Comparison of ENCODE assay signal across 15 mouse cellular contexts in genomic region chr16:30234636-30235546, GRCm38 (mm10). TPM values are rescaled to one million over a fixed set of nuclear protein-coding genes. Genes with fewer than 3 reads are reported as not detected.
DNase-seq lines count a peak whose midpoint lies in the region; ATAC-seq and TF ChIP-seq lines count a peak whose summit lies in the region.
"Had no signal": no experiment of that assay in that cellular context is flagged by ENCODE, and none has a peak within 500 bp of the region (broad histone marks: within the 10 kb centered on the region; RNA-seq: fewer than 3 reads in every experiment).

No protein-coding gene starts in this region.

- H3K9ac ChIP-seq in forebrain, embryonic 14.5 days (ENCODE audit: low read length) = no peak overlapping the region
- no peak overlapping the region for H3K9ac ChIP-seq in forebrain, postnatal 0 days
- no peak overlapping the region for H3K9ac ChIP-seq in embryonic facial prominence, embryonic 13.5 days
- H3K9ac ChIP-seq: liver, embryonic 15.5 days; midbrain, embryonic 15.5 days had no signal

- intact Hi-C loops in left cerebral cortex, postnatal 4 days (cut with DNase I) = loop anchor here (10.0 kb wide), 1 partner anchor 600 kb away; no protein-coding TSS in a partner anchor
- intact Hi-C loops in left cerebral cortex, adult 2 months (cut with DNase I) = loop anchor here (5.0 kb wide), 2 partner anchors 423 to 608 kb away; no protein-coding TSS in a partner anchor

- no peak overlapping the region for H3K4me2 ChIP-seq in forebrain, embryonic 14.5 days (ENCODE audit: low read length)
- no peak overlapping the region for H3K4me2 ChIP-seq in forebrain, postnatal 0 days (ENCODE audit: low read depth)
- H3K4me2 ChIP-seq in embryonic facial prominence, embryonic 13.5 days = 0 out of 2 replicates have a peak overlapping the region, but pooled peaks have one; percentile 57
- H3K4me2 ChIP-seq: liver, embryonic 15.5 days had no signal

- no peak for ATAC-seq in forebrain, embryonic 14.5 days
- ATAC-seq in forebrain, postnatal 0 days = no peak
- ATAC-seq in embryonic facial prominence, embryonic 13.5 days (ENCODE audit: insufficient number of reproducible peaks, insufficient read depth, low FRiP score, low TSS enrichment, low read depth) = no peak
- ATAC-seq in CD4-positive, CD25-positive, alpha-beta regulatory T cell, adult 4 months = no peak

- no peak overlapping the region for H3K4me3 ChIP-seq in forebrain, embryonic 14.5 days (ENCODE audit: low read depth, low read length)
- no peak overlapping the region for H3K4me3 ChIP-seq in forebrain, postnatal 0 days (ENCODE audit: low read depth, low read length)
- H3K4me3 ChIP-seq in left cerebral cortex, adult 2 months = no peak overlapping the region
- H3K4me3 ChIP-seq in embryonic facial prominence, embryonic 13.5 days = no peak overlapping the region
- H3K4me3 ChIP-seq: liver, embryonic 15.5 days; midbrain, embryonic 15.5 days had no signal

- H3K36me3 ChIP-seq in forebrain, embryonic 14.5 days (ENCODE audit: control insufficient read depth, insufficient read depth, low read length) = no peaks in the 10 kb centered on the region
- no peaks in the 10 kb centered on the region for H3K36me3 ChIP-seq in forebrain, postnatal 0 days (ENCODE audit: insufficient read depth)
- H3K36me3 ChIP-seq in embryonic facial prominence, embryonic 13.5 days = no peaks in the 10 kb centered on the region
- H3K36me3 ChIP-seq: heart, embryonic 10.5 days; liver, embryonic 15.5 days; midbrain, embryonic 15.5 days had no signal

- WGBS in forebrain, embryonic 14.5 days = 53% methylated on average over 12 of the region's 12 CpGs
- WGBS in forebrain, postnatal 0 days = 55% methylated on average over 12 of the region's 12 CpGs
- whole genome bisulfite sequencing in embryonic facial prominence, embryonic 13.5 days = 45% methylated on average over 12 of the region's 12 CpGs

- peaks cover 5% of the 10 kb centered on the region for H3K4me1 ChIP-seq in forebrain, embryonic 14.5 days (ENCODE audit: control insufficient read depth, insufficient read depth, low read length)
- H3K4me1 ChIP-seq in forebrain, postnatal 0 days (ENCODE audit: insufficient read depth) = peaks cover 3% of the 10 kb centered on the region; the same call in 1 of the 2 replicates
- peaks cover 54% of the 10 kb centered on the region for H3K4me1 ChIP-seq in embryonic facial prominence, embryonic 13.5 days

- H3K27ac ChIP-seq in forebrain, embryonic 14.5 days (ENCODE audit: low read depth, low read length) = no peak overlapping the region
- no peak overlapping the region for H3K27ac ChIP-seq in forebrain, postnatal 0 days (ENCODE audit: low read depth, low read length)
- H3K27ac ChIP-seq in left cerebral cortex, adult 2 months = no peak overlapping the region
- H3K27ac ChIP-seq in embryonic facial prominence, embryonic 13.5 days = peak overlapping the region; percentile 81; the same call in 1 of the 2 replicates
- H3K27ac ChIP-seq: liver, embryonic 15.5 days; midbrain, embryonic 15.5 days had no signal

- peaks cover 8% of the 10 kb centered on the region; the same call in 1 of the 2 replicates for H3K27me3 ChIP-seq in forebrain, embryonic 14.5 days (replicated peaks; ENCODE audit: control insufficient read depth, insufficient read depth, low read length)
- no peaks in the 10 kb centered on the region for H3K27me3 ChIP-seq in forebrain, postnatal 0 days (ENCODE audit: insufficient read depth, low read length)
- peaks cover 16% of the 10 kb centered on the region for H3K27me3 ChIP-seq in embryonic facial prominence, embryonic 13.5 days

- peak; percentile 11 for DNase-seq in forebrain, embryonic 14.5 days (ENCODE audit: low spot score)
- no peak for DNase-seq in forebrain, postnatal 0 days
- DNase-seq in left cerebral cortex, postnatal 4 days = peak; percentile 45
- DNase-seq in left cerebral cortex, adult 2 months (ENCODE audit: extremely low spot score in 1 of 2, low spot score in 2 of 2) = no peak
- peak; percentile 52 for DNase-seq in brain, adult 2 months (ENCODE audit: low read depth, low spot score)
- DNase-seq in thymus, postnatal 4 days = no peak
- DNase-seq: kidney, postnatal 36 days had no signal

- no peaks in the 10 kb centered on the region for H3K9me3 ChIP-seq in forebrain, embryonic 14.5 days (replicated peaks; ENCODE audit: control insufficient read depth, low read length)
- no peaks in the 10 kb centered on the region for H3K9me3 ChIP-seq in forebrain, postnatal 0 days (ENCODE audit: low read length)
- H3K9me3 ChIP-seq in embryonic facial prominence, embryonic 13.5 days = no peaks in the 10 kb centered on the region
- H3K9me3 ChIP-seq: heart, embryonic 10.5 days; liver, embryonic 15.5 days; midbrain, embryonic 15.5 days had no signal

- no peak for TF ChIP-seq CTCF in forebrain, postnatal 0 days (IDR thresholded peaks at IDR 0.05; ENCODE audit: low read depth)
- no peak for TF ChIP-seq CTCF in left cerebral cortex, adult 2 months (IDR thresholded peaks at IDR 0.05)

RNA-seq across cellular contexts. Expression of gene Cpn2, which starts 32.4 kb away (rescaled TPM):
- polyA plus RNA-seq in forebrain, embryonic 14.5 days (2014; fragmentation: Nextera tagmentation; extraction: Ambion mirVana) = not detected in 2 replicates
- not detected in 2 replicates for total RNA-seq in forebrain, postnatal 0 days (2014; rRNA removed)
- polyA plus RNA-seq in forebrain, postnatal 0 days (2015; fragmentation: Nextera tagmentation; extraction: Ambion mirVana) = not detected in 2 replicates
- not detected for total RNA-seq in left cerebral cortex, postnatal 4 days (2021)
- not detected for total RNA-seq in left cerebral cortex, adult 2 months (2021)
- polyA plus RNA-seq in embryonic facial prominence, embryonic 13.5 days (2015; fragmentation: Nextera tagmentation; extraction: Ambion mirVana) = 0.10 TPM in 1 of 2 replicates, not detected in the other
- not detected for polyA plus RNA-seq in CD4-positive, CD25-positive, alpha-beta regulatory T cell, adult 4 months (2017; shearing (Covaris generic))
- total RNA-seq: left cerebral cortex, adult 8-10 months had no signal
- polyA plus RNA-seq: embryonic facial prominence, embryonic 11.5 days; midbrain, embryonic 15.5 days; neural tube, embryonic 14.5 days had no signal

RNA-seq across cellular contexts. Expression of gene Lrrc15, which starts 48.2 kb away (rescaled TPM):
- 0.07 and 0.10 TPM in 2 replicates for polyA plus RNA-seq in forebrain, embryonic 14.5 days (2014; fragmentation: Nextera tagmentation; extraction: Ambion mirVana)
- total RNA-seq in forebrain, postnatal 0 days (2014; rRNA removed) = 0.15 and 0.48 TPM in 2 replicates
- polyA plus RNA-seq in forebrain, postnatal 0 days (2015; fragmentation: Nextera tagmentation; extraction: Ambion mirVana) = 0.04 and 0.12 TPM in 2 replicates
- under 1 TPM in 1 of 2 experiments, not detected in 1; 0.12 TPM for total RNA-seq in left cerebral cortex, postnatal 4 days (2021)
- not detected for total RNA-seq in left cerebral cortex, adult 2 months (2021)
- polyA plus RNA-seq in embryonic facial prominence, embryonic 13.5 days (2015; fragmentation: Nextera tagmentation; extraction: Ambion mirVana) = 1.1 and 1.4 TPM in 2 replicates
- not detected for polyA plus RNA-seq in CD4-positive, CD25-positive, alpha-beta regulatory T cell, adult 4 months (2017; shearing (Covaris generic))
- total RNA-seq: left cerebral cortex, adult 8-10 months had no signal

Comparison
In these comparisons a context has a peak if more than half of its experiments do, and no peak if none do; other contexts are left out.
1. DNase-seq: peak in forebrain, embryonic 14.5 days (single experiment), left cerebral cortex, postnatal 4 days (single experiment) and brain, adult 2 months (single experiment); none in forebrain, postnatal 0 days (single experiment), left cerebral cortex, adult 2 months (0 of 2) and thymus, postnatal 4 days (single experiment).